Mouse (Mus musculus) midbrain, embryonic 16.5 days (tissue): ENCODE measurements around the gene Apba3. TPM values are rescaled to one million over a fixed set of nuclear protein-coding genes. Genes with fewer than 3 reads are reported as not detected.

Experiments used
- ATAC-seq: fragments of 200-750 bp; cut with Nextera tagmentation; 2 replicates; pipeline ENCODE4 v1.8.0; 2017; ENCODE audit warnings: moderate TSS enrichment
- H3K27ac ChIP-seq: fragments of 300-500 bp; sonication (generic); 2 replicates; pipeline ENCODE4 v1.5.1; 2014; ENCODE audit warnings: mild to moderate bottlenecking, low read length, mixed read lengths
- H3K27me3 ChIP-seq: fragments of 300-500 bp; sonication (generic); 2 replicates; pipeline ENCODE4 v1.6.1; 2014; ENCODE audit warnings: low read depth, low read length, mixed read lengths; ENCODE audit not compliant: control insufficient read depth, insufficient read depth
- H3K36me3 ChIP-seq: fragments of 300-500 bp; sonication (generic); 2 replicates; pipeline ENCODE4 v1.6.1; 2014; ENCODE audit warnings: mild to moderate bottlenecking, low read length, moderate library complexity, mixed read lengths; ENCODE audit not compliant: control insufficient read depth, insufficient read depth
- H3K4me1 ChIP-seq: fragments of 300-500 bp; sonication (generic); 2 replicates; pipeline ENCODE4 v1.6.1; 2014; ENCODE audit warnings: mild to moderate bottlenecking, low read length, mixed read lengths; ENCODE audit not compliant: control insufficient read depth, insufficient read depth
- H3K4me2 ChIP-seq: fragments of 300-500 bp; sonication (generic); 2 replicates; pipeline ENCODE4 v1.6.1; 2014; ENCODE audit warnings: mild to moderate bottlenecking, low read length, mixed read lengths
- H3K4me3 ChIP-seq: fragments of 300-500 bp; sonication (generic); 2 replicates; pipeline ENCODE4 v1.5.1; 2014; ENCODE audit warnings: low read depth, mild to moderate bottlenecking, low read length, moderate library complexity, mixed read lengths
- H3K9ac ChIP-seq: fragments of 300-500 bp; sonication (generic); 2 replicates; pipeline ENCODE4 v1.6.1; 2014; ENCODE audit warnings: low read depth, low read length, mixed read lengths
- H3K9me3 ChIP-seq: fragments of 300-500 bp; sonication (generic); replicated peaks from 2 replicates; pipeline ENCODE4 v1.6.1; 2014; ENCODE audit warnings: mild to moderate bottlenecking, low read length, mixed read lengths; ENCODE audit not compliant: control insufficient read depth, poor library complexity, severe bottlenecking
- WGBS: fragments of 180-500 bp; shearing (Covaris S2); extraction: QIAGEN DNeasy Blood & Tissue Kit; methylation state at CpG from one replicate; pipeline ENCODE4 v1.1.7; 2014; 5-methylcytosine and 5-hydroxymethylcytosine counted together
- polyA plus RNA-seq: library from polyadenylated mRNA; unstranded; fragments of >200 nt; fragmentation: Nextera tagmentation; extraction: Ambion mirVana; gene quantifications from 2 replicates; pipeline ENCODE4 v1.2.1, GENCODE M21; 2015

The Apba3 gene
- polyA plus RNA-seq, 1 experiment from 2014 or later, result 33.8 TPM

DNA sequence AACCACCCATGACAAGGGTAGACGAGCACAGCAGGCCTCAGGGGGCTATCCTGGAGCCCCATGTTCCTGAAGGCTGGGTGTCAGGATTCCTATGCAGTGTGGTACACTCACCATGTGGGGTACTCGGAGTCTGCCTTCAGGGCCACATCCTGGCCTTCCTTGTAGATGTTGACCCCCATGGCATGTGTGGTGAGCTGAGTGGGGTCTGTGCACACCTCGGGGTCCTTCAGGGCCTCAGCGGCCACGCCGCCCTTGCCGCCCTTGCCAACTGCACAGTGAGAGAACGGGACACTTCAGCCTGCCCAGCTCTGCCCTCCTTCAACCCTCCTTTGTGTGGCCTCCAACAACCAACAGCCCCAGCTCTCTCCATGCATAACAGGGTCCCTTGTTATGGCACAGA, 1.2 kb upstream of the Apba3 start:
- Histone ChIP-seq H3K27me3 (peaks cover 2% of the 10 kb centered on the region; the same call in 1 of the 2 replicates), H3K4me3 (no peak overlapping the region), H3K9ac (0 out of 2 replicates have a peak overlapping the region, but pooled peaks have one; percentile 84), H3K27ac (no peak overlapping the region), H3K36me3 (peaks cover 8% of the 10 kb centered on the region; the same call in 1 of the 2 replicates), H3K4me1 (peaks cover 14% of the 10 kb centered on the region), H3K4me2 (peak overlapping the region; percentile 67), H3K9me3 (0 out of 2 replicates have a peak, but pooled peaks cover under 1% of the 10 kb centered on the region)
- no peak for ATAC-seq
- WGBS, result 97% methylated on average over 8 of the region's 8 CpGs

DNA sequence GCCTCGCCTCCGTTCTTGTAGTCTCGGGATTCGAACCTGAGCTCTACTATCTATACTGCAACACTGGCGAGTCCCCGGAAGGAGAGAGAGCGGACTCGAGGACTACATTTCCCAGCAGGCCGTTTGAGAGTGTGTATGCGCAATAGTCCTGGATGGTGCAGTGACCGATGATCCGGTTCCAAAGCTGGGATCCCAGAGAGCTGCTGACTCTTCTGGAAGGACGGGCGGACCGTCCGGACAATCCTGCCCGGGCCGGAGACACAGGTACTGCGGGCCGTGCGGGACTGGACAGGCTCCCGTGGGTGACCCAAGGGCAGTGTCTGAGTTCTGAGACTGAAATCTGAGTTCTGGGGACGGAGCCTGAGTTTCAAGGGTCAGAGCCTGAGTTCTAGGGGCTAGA, 1.3 kb downstream of the Apba3 start:
- Histone ChIP-seq H3K27ac (no peak overlapping the region), H3K4me1 (peaks cover 14% of the 10 kb centered on the region)
- WGBS, result 3% methylated on average over 23 of the region's 23 CpGs

DNA sequence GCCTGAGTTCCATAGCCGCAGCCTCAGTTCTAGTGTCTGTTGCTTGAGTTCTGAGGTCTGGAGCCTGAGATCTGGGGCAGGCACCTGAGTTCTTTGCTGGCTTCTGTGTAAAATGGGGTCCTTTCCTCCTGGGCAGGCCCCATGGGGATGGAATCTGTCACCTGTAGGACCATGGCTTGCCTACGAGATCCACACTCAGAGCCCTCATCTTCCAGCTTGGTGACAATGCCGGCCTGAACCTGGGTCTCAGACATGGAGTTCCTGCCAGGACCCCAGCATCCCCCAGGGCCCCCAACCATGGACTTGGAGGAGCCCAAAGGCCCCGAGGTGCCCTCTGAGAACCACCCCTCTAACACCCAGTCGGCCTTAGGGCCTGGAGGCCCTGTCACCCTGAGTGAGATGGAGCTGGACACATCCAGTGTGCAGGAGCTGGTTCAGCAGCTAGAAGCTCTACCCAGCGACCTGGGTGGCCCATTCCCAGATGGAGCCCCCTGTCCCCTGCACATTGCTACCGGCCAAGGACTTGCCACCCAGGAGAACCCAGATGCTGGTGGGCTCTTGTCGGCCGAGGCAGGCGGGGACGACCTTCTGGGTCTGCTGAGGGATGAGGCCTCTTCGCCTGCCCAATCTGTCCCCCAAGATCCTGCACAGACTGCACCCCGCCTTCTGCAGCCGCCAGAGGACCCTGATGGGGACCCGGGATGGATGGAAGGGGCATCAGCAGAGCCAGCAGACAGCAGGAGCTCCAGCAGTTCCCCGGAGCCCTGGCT, 2.1 kb downstream of the Apba3 start:
- H3K9ac ChIP-seq, result peak overlapping the region; percentile 83
- peaks cover 14% of the 10 kb centered on the region for H3K4me1 ChIP-seq
- H3K4me2 ChIP-seq, result peak overlapping the region; percentile 86
- no peaks in the 10 kb centered on the region for H3K9me3 ChIP-seq
- H3K27me3 ChIP-seq, result no peaks in the 10 kb centered on the region
- H3K36me3 ChIP-seq, result peaks cover 14% of the 10 kb centered on the region
- ATAC-seq, result no peak
- H3K27ac ChIP-seq, result no peak overlapping the region
- H3K4me3 ChIP-seq, result peak overlapping the region; percentile 68
- WGBS, result 76% methylated on average over 15 of the region's 16 CpGs

More for the DNA sequence above, 1.3 kb downstream of the Apba3 start:
- Histone ChIP-seq H3K4me2 (peak overlapping the region; percentile 86), H3K9me3 (no peaks in the 10 kb centered on the region), H3K9ac (peak overlapping the region; percentile 83), H3K27me3 (no peaks in the 10 kb centered on the region), H3K4me3 (peak overlapping the region; percentile 68), H3K36me3 (peaks cover 12% of the 10 kb centered on the region; the same call in 1 of the 2 replicates)
- ATAC-seq, result peak; percentile 44

DNA sequence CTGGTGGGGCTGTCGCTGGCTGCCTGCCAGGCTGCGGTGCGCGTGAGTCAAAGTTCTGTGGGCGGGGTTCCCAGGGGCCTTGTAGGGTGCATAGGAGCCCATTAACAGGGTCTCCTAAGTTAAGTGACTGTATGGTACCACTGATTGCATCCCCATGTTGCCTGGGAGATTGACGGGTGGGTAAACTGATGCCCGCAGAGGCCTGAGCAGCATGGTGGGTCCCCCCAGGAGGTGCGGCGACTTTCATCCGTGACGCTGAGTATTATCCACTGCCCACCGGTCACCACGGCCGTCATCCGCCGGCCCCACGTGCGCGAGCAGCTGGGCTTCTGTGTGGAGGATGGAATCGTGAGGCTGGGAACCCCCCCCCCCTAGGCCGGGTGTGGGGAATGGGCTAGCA, 5.6 kb downstream of the Apba3 start:
- Histone ChIP-seq H3K27me3 (no peaks in the 10 kb centered on the region), H3K9ac (no peak overlapping the region), H3K4me2 (no peak overlapping the region), H3K9me3 (no peaks in the 10 kb centered on the region), H3K4me3 (no peak overlapping the region), H3K4me1 (peaks cover 8% of the 10 kb centered on the region), H3K27ac (no peak overlapping the region), H3K36me3 (peaks cover 10% of the 10 kb centered on the region)
- ATAC-seq, result no peak
- WGBS, result 94% methylated on average over 21 of the region's 21 CpGs

DNA sequence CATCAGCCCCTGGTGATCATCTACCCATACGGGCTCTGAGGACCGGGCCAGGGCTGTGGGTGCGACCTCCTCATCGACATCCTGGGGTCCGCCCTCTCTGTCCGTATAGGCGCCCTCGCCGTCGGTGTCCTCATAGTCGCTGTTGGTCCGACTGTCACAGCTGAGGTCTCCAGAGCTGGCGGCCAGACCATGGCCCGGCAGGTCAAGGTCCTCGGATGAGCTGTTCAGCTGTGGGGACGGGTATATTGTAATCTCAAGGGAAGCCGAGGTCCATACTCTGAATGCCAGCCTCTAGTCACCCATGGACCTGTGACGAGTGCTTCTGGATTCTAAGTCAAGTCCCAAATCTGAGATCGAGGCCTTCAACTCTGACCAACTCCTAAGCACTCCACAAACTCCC, 7.1 kb downstream of the Apba3 start:
- H3K4me1 ChIP-seq, result peaks cover 1% of the 10 kb centered on the region
- no peak for ATAC-seq
- 94% methylated on average over 19 of the region's 19 CpGs for WGBS

DNA sequence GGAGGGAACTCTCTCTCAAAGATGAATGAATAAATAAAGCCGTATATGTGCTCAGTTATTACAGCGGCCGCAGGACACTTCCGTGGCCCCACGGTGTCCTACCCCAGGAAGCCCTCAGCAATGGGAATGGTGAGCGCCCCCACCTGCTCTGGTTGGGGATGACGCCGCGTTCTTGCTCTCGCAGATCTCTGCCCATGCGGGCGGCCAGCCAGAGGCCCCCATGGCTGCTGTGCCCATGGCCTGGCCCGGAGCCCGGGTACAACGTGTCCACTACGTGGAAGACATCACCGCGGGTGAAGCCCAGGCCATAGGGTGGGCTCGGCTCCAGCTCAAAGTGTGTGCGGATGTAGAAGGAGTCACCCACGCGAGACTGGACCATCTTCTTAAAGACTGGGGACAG, 10.9 kb downstream of the Apba3 start:
- no peak for ATAC-seq
- Histone ChIP-seq H3K27ac (no peak overlapping the region), H3K9ac (no peak overlapping the region), H3K36me3 (peaks cover 3% of the 10 kb centered on the region), H3K27me3 (no peaks in the 10 kb centered on the region), H3K4me2 (no peak overlapping the region), H3K4me1 (no peaks in the 10 kb centered on the region), H3K9me3 (no peaks in the 10 kb centered on the region), H3K4me3 (no peak overlapping the region)
- 79% methylated on average over 22 of the region's 22 CpGs for WGBS

More for the DNA sequence above, 7.1 kb downstream of the Apba3 start:
- Histone ChIP-seq H3K27me3 (no peaks in the 10 kb centered on the region), H3K9me3 (no peaks in the 10 kb centered on the region), H3K9ac (no peak overlapping the region), H3K36me3 (peaks cover 10% of the 10 kb centered on the region), H3K4me2 (no peak overlapping the region), H3K27ac (no peak overlapping the region), H3K4me3 (no peak overlapping the region)

DNA sequence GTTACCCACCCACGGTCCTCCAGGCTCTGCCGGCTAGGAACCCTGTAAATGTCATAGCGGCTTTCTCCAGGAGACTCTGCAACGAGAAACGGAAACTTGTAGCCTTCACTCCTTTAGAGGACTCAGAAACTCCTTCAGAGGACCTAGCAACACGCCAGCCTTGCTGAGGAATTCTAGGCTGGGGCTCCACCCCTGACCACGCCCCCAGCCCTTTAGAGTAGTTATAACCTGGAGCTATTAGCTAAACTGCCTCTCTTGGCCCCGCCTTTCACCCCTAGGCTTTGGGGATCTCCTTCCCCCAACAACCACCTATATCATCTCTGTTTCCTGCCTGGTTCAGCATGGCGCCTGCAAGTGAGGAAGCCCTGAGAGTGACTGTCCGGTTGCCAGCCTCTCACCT, 12.7 kb downstream of the Apba3 start:
- WGBS, result 47% methylated on average over 10 of the region's 10 CpGs
- no peak for ATAC-seq

DNA sequence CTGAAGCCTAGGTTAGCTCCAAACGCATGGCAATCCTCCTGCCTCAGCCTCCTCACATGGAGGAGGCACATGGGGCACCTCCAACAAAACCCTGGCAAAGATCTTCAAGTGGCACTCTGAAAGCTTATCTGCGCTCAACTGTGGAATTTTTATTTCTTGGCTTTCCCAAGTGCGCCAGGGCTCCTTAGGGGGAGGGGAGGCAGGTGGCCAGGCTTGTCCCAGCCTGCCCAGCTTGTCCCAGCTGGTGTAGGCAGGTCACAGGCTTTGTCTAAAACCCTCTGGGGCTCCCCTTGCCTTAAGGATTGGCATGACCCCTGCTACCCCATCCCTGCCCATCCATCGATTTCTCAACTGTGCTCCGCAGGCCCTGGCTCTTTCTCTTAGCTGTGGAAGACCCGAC, 17.4 kb downstream of the Apba3 start:
- H3K9ac ChIP-seq, result no peak overlapping the region
- no peaks in the 10 kb centered on the region for H3K9me3 ChIP-seq
- no peak overlapping the region for H3K27ac ChIP-seq
- no peaks in the 10 kb centered on the region for H3K36me3 ChIP-seq
- no peak overlapping the region for H3K4me2 ChIP-seq
- 51% methylated on average over 6 of the region's 6 CpGs for WGBS
- H3K27me3 ChIP-seq, result peaks cover 15% of the 10 kb centered on the region
- H3K4me1 ChIP-seq, result peaks cover 7% of the 10 kb centered on the region; the same call in 1 of the 2 replicates
- no peak for ATAC-seq
- no peak overlapping the region for H3K4me3 ChIP-seq

More for the DNA sequence above, 12.7 kb downstream of the Apba3 start:
- no peaks in the 10 kb centered on the region for H3K9me3 ChIP-seq
- no peak overlapping the region for H3K27ac ChIP-seq
- H3K4me1 ChIP-seq, result no peaks in the 10 kb centered on the region
- H3K4me2 ChIP-seq, result no peak overlapping the region
- no peaks in the 10 kb centered on the region for H3K36me3 ChIP-seq
- peaks cover 3% of the 10 kb centered on the region; the same call in 1 of the 2 replicates for H3K27me3 ChIP-seq
- H3K9ac ChIP-seq, result no peak overlapping the region
- H3K4me3 ChIP-seq, result no peak overlapping the region

DNA sequence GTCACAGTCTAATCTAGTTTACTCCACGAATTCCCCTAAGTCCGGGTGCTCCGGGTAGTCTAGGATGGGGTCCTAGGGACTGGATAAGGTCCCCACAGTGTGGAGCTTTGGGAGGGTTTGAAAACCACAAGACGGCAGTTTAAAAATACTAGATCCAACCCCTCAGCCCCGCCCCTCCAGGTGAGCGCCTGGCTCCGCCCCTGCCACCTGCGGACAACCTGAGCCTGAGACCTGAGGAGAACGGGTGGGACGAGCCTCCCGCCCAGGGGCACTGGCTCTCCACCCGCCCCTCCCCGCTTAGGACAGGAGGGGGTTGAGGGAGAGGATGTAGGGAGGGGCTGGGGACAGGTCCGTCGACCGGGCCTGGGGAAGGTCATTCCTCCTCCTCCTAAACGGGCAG, 18.0 kb downstream of the Apba3 start:
- Histone ChIP-seq H3K27me3 (peaks cover 15% of the 10 kb centered on the region), H3K36me3 (no peaks in the 10 kb centered on the region), H3K4me3 (0 out of 2 replicates have a peak overlapping the region, but pooled peaks have one; percentile 52), H3K9ac (peak overlapping the region; percentile 76; the same call in 1 of the 2 replicates), H3K4me1 (peaks cover 7% of the 10 kb centered on the region; the same call in 1 of the 2 replicates), H3K9me3 (no peaks in the 10 kb centered on the region), H3K4me2 (peak overlapping the region; percentile 86; the same call in 1 of the 2 replicates), H3K27ac (no peak overlapping the region)
- no peak for ATAC-seq
- WGBS, result 14% methylated on average over 17 of the region's 17 CpGs
